Mouse (Mus musculus): Measurements from ENCODE around the gene Map3k1. TPM values are rescaled to one million over a fixed set of nuclear protein-coding genes. Genes with fewer than 3 reads are reported as not detected.
"Not testable (repeated sequence)": the region's sequence is repeated elsewhere in the genome, so short reads cannot be mapped to it uniquely, and the experiment has no call there.

Gene Map3k1
- polyA plus RNA-seq, 1 experiment from 2014 or later = 27.2 TPM

GRCm38 (mm10) chr13:111719726-111720125 is 89.1 kb downstream of the Map3k1 start:
- H3K4me1 ChIP-seq = peaks cover 6% of the 10 kb centered on the region; the same call in 1 of the 2 replicates
- H3K4me3 ChIP-seq (replicated peaks) = no peak overlapping the region
- no peaks in the 10 kb centered on the region for H3K9me3 ChIP-seq (replicated peaks)
- H3K27ac ChIP-seq = no peak overlapping the region
- no peak for ATAC-seq (replicated peaks; ENCODE audit: low FRiP score)
- WGBS = 40% methylated on average over 9 of the region's 9 CpGs
- peaks cover 37% of the 10 kb centered on the region for H3K36me3 ChIP-seq
- H3K27me3 ChIP-seq = no peaks in the 10 kb centered on the region
- H3K9ac ChIP-seq = no peak overlapping the region
- no peak overlapping the region for H3K4me2 ChIP-seq

- no peaks in the 10 kb centered on the region for H3K27me3 ChIP-seq
- no peak overlapping the region for H3K4me2 ChIP-seq
- H3K36me3 ChIP-seq = peaks cover 96% of the 10 kb centered on the region
- no peak overlapping the region for H3K27ac ChIP-seq
- no peak overlapping the region for H3K9ac ChIP-seq
- no peaks in the 10 kb centered on the region for H3K4me1 ChIP-seq
- H3K4me3 ChIP-seq (replicated peaks) = no peak overlapping the region
- WGBS = 88% methylated on average over 4 of the region's 4 CpGs
- H3K9me3 ChIP-seq (replicated peaks) = no peaks in the 10 kb centered on the region
- ATAC-seq (replicated peaks; ENCODE audit: low FRiP score) = no peak
These were observed 98.3 kb downstream of the Map3k1 start for GRCm38 (mm10) chr13:111710531-111710930.

DNA sequence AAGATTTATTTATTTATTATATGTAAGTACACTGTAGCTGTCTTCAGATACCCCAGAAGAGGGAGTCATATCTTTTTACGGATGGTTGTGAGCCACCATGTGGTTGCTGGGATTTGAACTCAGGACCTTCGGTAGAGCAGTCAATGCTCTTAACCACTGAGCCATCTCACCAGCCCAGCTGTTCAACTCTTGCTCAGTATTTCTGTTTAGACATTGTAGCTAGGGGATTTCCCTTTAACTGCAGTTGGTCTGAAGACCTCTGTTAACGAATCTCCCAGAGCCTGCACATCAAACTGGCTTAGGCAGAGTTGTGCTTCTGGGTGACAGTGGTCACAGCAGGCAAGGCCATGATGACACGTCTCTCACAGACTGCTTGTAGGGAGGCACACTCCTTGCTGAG is 104.8 kb downstream of the Map3k1 start:
- 92% methylated on average over 4 of the region's 4 CpGs for WGBS
- H3K27ac ChIP-seq; H3K4me1 ChIP-seq; H3K27me3 ChIP-seq; H3K4me3 ChIP-seq (replicated peaks); H3K9me3 ChIP-seq (replicated peaks); H3K4me2 ChIP-seq; H3K9ac ChIP-seq; ATAC-seq (replicated peaks; ENCODE audit: low FRiP score): not testable (repeated sequence)
- peaks cover 76% of the 10 kb centered on the region for H3K36me3 ChIP-seq

DNA sequence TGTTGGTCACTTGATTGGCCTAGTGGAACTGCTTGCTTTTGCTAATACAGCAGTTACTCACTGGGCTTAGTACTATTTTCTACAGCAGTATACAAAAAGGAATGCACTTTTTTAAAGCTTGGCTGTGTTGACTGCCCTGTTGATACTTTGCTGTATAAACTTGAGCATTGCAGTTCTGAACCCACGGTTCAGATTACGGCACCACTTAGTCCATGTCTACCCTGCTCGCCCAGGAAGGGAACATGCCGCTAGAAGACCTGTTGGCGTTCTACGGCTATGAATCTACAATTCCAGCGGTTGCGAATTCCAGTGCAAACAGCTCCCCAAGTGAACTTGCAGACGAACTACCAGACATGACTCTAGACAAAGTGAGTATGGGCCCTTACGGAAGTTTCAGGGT is 105.4 kb downstream of the Map3k1 start:
- H3K4me3 ChIP-seq (replicated peaks) = no peak overlapping the region
- H3K27ac ChIP-seq = no peak overlapping the region
- ATAC-seq (replicated peaks; ENCODE audit: low FRiP score) = no peak
- no peak overlapping the region for H3K4me2 ChIP-seq
- H3K27me3 ChIP-seq = no peaks in the 10 kb centered on the region
- no peaks in the 10 kb centered on the region for H3K9me3 ChIP-seq (replicated peaks)
- WGBS = 96% methylated on average over 10 of the region's 10 CpGs
- H3K36me3 ChIP-seq = peaks cover 70% of the 10 kb centered on the region
- H3K4me1 ChIP-seq = no peaks in the 10 kb centered on the region
- H3K9ac ChIP-seq = no peak overlapping the region

Other genes starting within 250 kb of the Map3k1 start
- gene Gm10198, start 216.2 kb downstream of the Map3k1 start, polyA plus RNA-seq (2015; fragmentation: Nextera tagmentation; extraction: Ambion mirVana) = not detected in 2 replicates
- 20.5 and 20.6 TPM in 2 replicates for gene Mier3, start 128.0 kb downstream of the Map3k1 start, polyA plus RNA-seq (2015; fragmentation: Nextera tagmentation; extraction: Ambion mirVana)